Mouse (Mus musculus) adrenal gland, adult 2 months (tissue): ENCODE results near the gene Tsga10ip. TPM values are rescaled to one million over a fixed set of nuclear protein-coding genes. Genes with fewer than 3 reads are reported as not detected.

Experiments
- DNase-seq: peaks from one replicate; pipeline ENCODE4 v3.0.0; 2021
- polyA plus RNA-seq: library from polyadenylated mRNA; depleted of rRNA; stranded (reverse); fragments of >200 nt; gene quantifications from 2 replicates; pipeline ENCODE4 v1.2.3, GENCODE M21; 2012; rRNA removed
- total RNA-seq, 2 experiments: library from RNA; stranded (reverse); gene quantifications; 2 replicates each; pipeline ENCODE4 v1.2.3; 2021

Gene Tsga10ip
- total and polyA plus RNA-seq, 3 experiments, result not detected

- DNase-seq, result peak; percentile 10
Observed at GRCm38 (mm10) chr19:5345297-5346131, 56.8 kb downstream of the Tsga10ip start.

GRCm38 (mm10) chr19:5341360-5341759 lies 61.0 kb downstream of the Tsga10ip start:
- no peak for DNase-seq

Other genes starting within 250 kb of the Tsga10ip start
- 10 to 100 TPM; 18.4 to 18.9 TPM for gene Pacs1, start 129.4 kb downstream of the Tsga10ip start, total RNA-seq
- gene Pacs1, start 129.4 kb downstream of the Tsga10ip start, polyA plus RNA-seq, result 34.1 and 39.9 TPM in 2 replicates
- 100 to 1,000 TPM; 165 to 171 TPM for gene Sf3b2, start 107.1 kb downstream of the Tsga10ip start, total RNA-seq
- 161 and 235 TPM in 2 replicates for gene Sf3b2, start 107.1 kb downstream of the Tsga10ip start, polyA plus RNA-seq
- under 1 TPM; 0.12 to 0.21 TPM for gene Gal3st3, start 104.2 kb downstream of the Tsga10ip start, total RNA-seq
- gene Gal3st3, start 104.2 kb downstream of the Tsga10ip start, polyA plus RNA-seq, result 0.27 and 0.73 TPM in 2 replicates
- not detected for gene Catsper1, start 66.8 kb downstream of the Tsga10ip start, total RNA-seq
- not detected in 2 replicates for gene Catsper1, start 66.8 kb downstream of the Tsga10ip start, polyA plus RNA-seq
- 1 to 10 TPM; 1.1 to 3.2 TPM for gene Cst6, start 53.0 kb downstream of the Tsga10ip start, total RNA-seq
- 1.9 and 6.1 TPM in 2 replicates for gene Cst6, start 53.0 kb downstream of the Tsga10ip start, polyA plus RNA-seq
- 10 to 100 TPM; 22.5 to 23.7 TPM for gene Eif1ad, start 35.8 kb downstream of the Tsga10ip start, total RNA-seq
- 22.2 and 27.2 TPM in 2 replicates for gene Eif1ad, start 35.8 kb downstream of the Tsga10ip start, polyA plus RNA-seq
- gene Banf1, start 35.4 kb downstream of the Tsga10ip start, total RNA-seq, result 100 to 1,000 TPM; 138 to 155 TPM
- 99.6 and 110 TPM in 2 replicates for gene Banf1, start 35.4 kb downstream of the Tsga10ip start, polyA plus RNA-seq
- 10 to 100 TPM; 72.2 to 88.9 TPM for gene Sart1, start 13.8 kb downstream of the Tsga10ip start, total RNA-seq
- 5.4 and 8.1 TPM in 2 replicates for gene Sart1, start 13.8 kb downstream of the Tsga10ip start, polyA plus RNA-seq
- 100 to 1,000 TPM; 273 to 290 TPM for gene Drap1, start 22.5 kb upstream of the Tsga10ip start, total RNA-seq
- 127 and 159 TPM in 2 replicates for gene Drap1, start 22.5 kb upstream of the Tsga10ip start, polyA plus RNA-seq
- 10 to 100 TPM; 48.8 to 53.3 TPM for gene AI837181, start 22.6 kb upstream of the Tsga10ip start, total RNA-seq
- 109 and 115 TPM in 2 replicates for gene AI837181, start 22.6 kb upstream of the Tsga10ip start, polyA plus RNA-seq
- 1 to 10 TPM in 1 of 2 experiments, not detected in 1; 1.2 TPM for gene Fosl1, start 45.0 kb upstream of the Tsga10ip start, total RNA-seq
- 0.06 and 0.16 TPM in 2 replicates for gene Fosl1, start 45.0 kb upstream of the Tsga10ip start, polyA plus RNA-seq
- gene Ccdc85b, start 55.4 kb upstream of the Tsga10ip start, total RNA-seq, result 10 to 100 TPM in 1 of 2 experiments, 1 to 10 TPM in 1; 3.5 to 10.5 TPM
- gene Ccdc85b, start 55.4 kb upstream of the Tsga10ip start, polyA plus RNA-seq, result 13.5 and 13.9 TPM in 2 replicates
- gene Fibp, start 58.1 kb upstream of the Tsga10ip start, total RNA-seq, result 10 to 100 TPM; 85.1 to 94.8 TPM
- gene Fibp, start 58.1 kb upstream of the Tsga10ip start, polyA plus RNA-seq, result 89.9 and 95.9 TPM in 2 replicates
- under 1 TPM; 0.75 to 0.79 TPM for gene Ctsw, start 66.0 kb upstream of the Tsga10ip start, total RNA-seq
- 0.71 and 1.1 TPM in 2 replicates for gene Ctsw, start 66.0 kb upstream of the Tsga10ip start, polyA plus RNA-seq
- gene Efemp2, start 71.4 kb upstream of the Tsga10ip start, total RNA-seq, result 100 to 1,000 TPM in 1 of 2 experiments, 10 to 100 TPM in 1; 49.7 to 107 TPM
- 112 and 116 TPM in 2 replicates for gene Efemp2, start 71.4 kb upstream of the Tsga10ip start, polyA plus RNA-seq
- gene Mus81, start 85.9 kb upstream of the Tsga10ip start, total RNA-seq, result 10 to 100 TPM; 23.2 to 24.9 TPM
- gene Mus81, start 85.9 kb upstream of the Tsga10ip start, polyA plus RNA-seq, result 39.5 and 45.7 TPM in 2 replicates
- gene Cfl1, start 87.9 kb upstream of the Tsga10ip start, total RNA-seq, result 100 to 1,000 TPM; 732 to 783 TPM
- gene Cfl1, start 87.9 kb upstream of the Tsga10ip start, polyA plus RNA-seq, result 308 and 311 TPM in 2 replicates
- gene 1700020D05Rik, start 101.3 kb upstream of the Tsga10ip start, total RNA-seq, result 1 to 10 TPM in 1 of 2 experiments, under 1 TPM in 1; 0.86 to 1.1 TPM
- gene 1700020D05Rik, start 101.3 kb upstream of the Tsga10ip start, polyA plus RNA-seq, result 1.0 and 1.2 TPM in 2 replicates
- 10 to 100 TPM; 12.2 to 14.1 TPM for gene Snx32, start 108.0 kb upstream of the Tsga10ip start, total RNA-seq
- gene Snx32, start 108.0 kb upstream of the Tsga10ip start, polyA plus RNA-seq, result 13.0 and 15.0 TPM in 2 replicates
- gene Ovol1, start 158.1 kb upstream of the Tsga10ip start, total RNA-seq, result not detected
- not detected in 2 replicates for gene Ovol1, start 158.1 kb upstream of the Tsga10ip start, polyA plus RNA-seq
- 1 to 10 TPM; 8.4 to 9.4 TPM for gene Ap5b1, start 165.5 kb upstream of the Tsga10ip start, total RNA-seq
- 12.8 and 16.8 TPM in 2 replicates for gene Ap5b1, start 165.5 kb upstream of the Tsga10ip start, polyA plus RNA-seq
- gene Rnaseh2c, start 199.3 kb upstream of the Tsga10ip start, total RNA-seq, result 100 to 1,000 TPM; 109 to 147 TPM
- 97.9 and 99.7 TPM in 2 replicates for gene Rnaseh2c, start 199.3 kb upstream of the Tsga10ip start, polyA plus RNA-seq
- gene Kat5, start 207.7 kb upstream of the Tsga10ip start, total RNA-seq, result 10 to 100 TPM; 75.5 to 76.9 TPM
- 43.8 and 54.1 TPM in 2 replicates for gene Kat5, start 207.7 kb upstream of the Tsga10ip start, polyA plus RNA-seq
- gene Rela, start 235.0 kb upstream of the Tsga10ip start, total RNA-seq, result 100 to 1,000 TPM in 1 of 2 experiments, 10 to 100 TPM in 1; 89.8 to 149 TPM
- 163 and 221 TPM in 2 replicates for gene Rela, start 235.0 kb upstream of the Tsga10ip start, polyA plus RNA-seq